Mouse (Mus musculus) ES-Bruce4 (cell line): ENCODE measurements around the gene Ino80d.

Experiments used
- CTCF ChIP-seq: IDR thresholded peaks from one replicate; pipeline ENCODE4 v1.8.1; 2011; ENCODE audit warnings: low read depth, low read length
- POLR2A ChIP-seq: IDR thresholded peaks from one replicate; pipeline ENCODE4 v1.8.1; 2011; ENCODE audit warnings: low read length; ENCODE audit not compliant: insufficient read depth

GRCm38 (mm10) chr1:62908508-62908907 is 206.0 kb downstream of the Ino80d start:
- no peak for TF ChIP-seq POLR2A
- TF ChIP-seq CTCF, result no peak
